Mouse (Mus musculus): ENCODE measurements around the gene 1700123O20Rik. TPM values are rescaled to one million over a fixed set of nuclear protein-coding genes. Genes with fewer than 3 reads are reported as not detected.

1700123O20Rik gene
- polyA plus RNA-seq, 1 experiment from 2014 or later, result 90.2 TPM

GRCm38 (mm10) chr14:54728823-54729653 lies 43.0 kb downstream of the 1700123O20Rik start:
- peak; percentile 47; the same call in 1 of the 2 replicates for ATAC-seq
- Histone ChIP-seq H3K27ac (ENCODE audit: low read length) (peak overlapping the region; percentile 49), H3K4me1 (ENCODE audit: control insufficient read depth, insufficient read depth, low read length) (peaks cover 9% of the 10 kb centered on the region), H3K9ac (ENCODE audit: low read depth, low read length) (peak overlapping the region; percentile 32), H3K4me3 (ENCODE audit: low read length) (no peak overlapping the region), H3K36me3 (ENCODE audit: control insufficient read depth, insufficient read depth, low read length) (0 out of 2 replicates have a peak, but pooled peaks cover 3% of the 10 kb centered on the region), H3K4me2 (ENCODE audit: low read depth, low read length) (no peak overlapping the region), H3K9me3 (ENCODE audit: control insufficient read depth, low read length) (no peaks in the 10 kb centered on the region), H3K27me3 (replicated peaks; ENCODE audit: control insufficient read depth, insufficient read depth, low read length) (no peaks in the 10 kb centered on the region)
- 73% methylated on average over 13 of the region's 13 CpGs for WGBS

DNA sequence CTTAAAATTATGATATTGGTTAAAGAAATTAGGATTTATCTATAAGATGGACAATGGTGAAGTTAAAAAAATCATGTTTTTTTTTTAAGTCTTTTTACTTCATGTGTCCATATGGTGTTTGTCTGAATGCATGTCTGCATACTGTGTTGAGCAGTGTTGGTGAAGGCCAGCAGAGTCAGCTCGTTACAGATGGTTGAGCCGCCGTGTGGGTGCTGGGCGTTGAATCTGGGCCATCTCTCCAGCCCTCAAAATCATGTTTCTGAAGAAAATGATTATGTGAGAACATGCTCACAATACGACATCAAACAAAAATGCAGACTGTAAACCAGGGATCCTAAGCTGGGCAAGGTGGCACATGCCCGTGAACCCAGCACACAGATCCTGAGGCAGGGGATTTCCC lies 44.3 kb downstream of the 1700123O20Rik start:
- H3K9me3 ChIP-seq (ENCODE audit: control insufficient read depth, low read length), result no peaks in the 10 kb centered on the region
- H3K27ac ChIP-seq (ENCODE audit: low read length), result no peak overlapping the region
- no peak overlapping the region for H3K4me2 ChIP-seq (ENCODE audit: low read depth, low read length)
- no peak overlapping the region for H3K4me3 ChIP-seq (ENCODE audit: low read length)
- 87% methylated on average over 6 of the region's 6 CpGs for WGBS
- H3K27me3 ChIP-seq (replicated peaks; ENCODE audit: control insufficient read depth, insufficient read depth, low read length), result no peaks in the 10 kb centered on the region
- ATAC-seq, result no peak
- H3K36me3 ChIP-seq (ENCODE audit: control insufficient read depth, insufficient read depth, low read length), result no peaks in the 10 kb centered on the region
- no peak overlapping the region for H3K9ac ChIP-seq (ENCODE audit: low read depth, low read length)
- peaks cover 8% of the 10 kb centered on the region; the same call in 1 of the 2 replicates for H3K4me1 ChIP-seq (ENCODE audit: control insufficient read depth, insufficient read depth, low read length)

- no peak overlapping the region for H3K27ac ChIP-seq (ENCODE audit: low read length)
- no peaks in the 10 kb centered on the region for H3K36me3 ChIP-seq (ENCODE audit: control insufficient read depth, insufficient read depth, low read length)
- H3K27me3 ChIP-seq (replicated peaks; ENCODE audit: control insufficient read depth, insufficient read depth, low read length), result no peaks in the 10 kb centered on the region
- no peak overlapping the region for H3K9ac ChIP-seq (ENCODE audit: low read depth, low read length)
- no peaks in the 10 kb centered on the region for H3K9me3 ChIP-seq (ENCODE audit: control insufficient read depth, low read length)
- H3K4me2 ChIP-seq (ENCODE audit: low read depth, low read length), result no peak overlapping the region
- no peak for ATAC-seq
- no peak overlapping the region for H3K4me3 ChIP-seq (ENCODE audit: low read length)
- H3K4me1 ChIP-seq (ENCODE audit: control insufficient read depth, insufficient read depth, low read length), result peaks cover 8% of the 10 kb centered on the region; the same call in 1 of the 2 replicates
- 81% methylated on average over 8 of the region's 8 CpGs for WGBS
These were observed 46.2 kb downstream of the 1700123O20Rik start for GRCm38 (mm10) chr14:54732206-54732605.

GRCm38 (mm10) chr14:54734004-54734403 lies 48.0 kb downstream of the 1700123O20Rik start:
- H3K9me3 ChIP-seq (ENCODE audit: control insufficient read depth, low read length), result no peaks in the 10 kb centered on the region
- ATAC-seq, result no peak
- no peaks in the 10 kb centered on the region for H3K27me3 ChIP-seq (replicated peaks; ENCODE audit: control insufficient read depth, insufficient read depth, low read length)
- no peak overlapping the region for H3K9ac ChIP-seq (ENCODE audit: low read depth, low read length)
- no peak overlapping the region for H3K27ac ChIP-seq (ENCODE audit: low read length)
- 69% methylated on average over 4 of the region's 4 CpGs for WGBS
- no peak overlapping the region for H3K4me2 ChIP-seq (ENCODE audit: low read depth, low read length)
- no peaks in the 10 kb centered on the region for H3K36me3 ChIP-seq (ENCODE audit: control insufficient read depth, insufficient read depth, low read length)
- H3K4me1 ChIP-seq (ENCODE audit: control insufficient read depth, insufficient read depth, low read length), result peaks cover 3% of the 10 kb centered on the region; the same call in 1 of the 2 replicates
- no peak overlapping the region for H3K4me3 ChIP-seq (ENCODE audit: low read length)

GRCm38 (mm10) chr14:54735221-54735620 lies 49.2 kb downstream of the 1700123O20Rik start:
- no peaks in the 10 kb centered on the region for H3K27me3 ChIP-seq (replicated peaks; ENCODE audit: control insufficient read depth, insufficient read depth, low read length)

DNA sequence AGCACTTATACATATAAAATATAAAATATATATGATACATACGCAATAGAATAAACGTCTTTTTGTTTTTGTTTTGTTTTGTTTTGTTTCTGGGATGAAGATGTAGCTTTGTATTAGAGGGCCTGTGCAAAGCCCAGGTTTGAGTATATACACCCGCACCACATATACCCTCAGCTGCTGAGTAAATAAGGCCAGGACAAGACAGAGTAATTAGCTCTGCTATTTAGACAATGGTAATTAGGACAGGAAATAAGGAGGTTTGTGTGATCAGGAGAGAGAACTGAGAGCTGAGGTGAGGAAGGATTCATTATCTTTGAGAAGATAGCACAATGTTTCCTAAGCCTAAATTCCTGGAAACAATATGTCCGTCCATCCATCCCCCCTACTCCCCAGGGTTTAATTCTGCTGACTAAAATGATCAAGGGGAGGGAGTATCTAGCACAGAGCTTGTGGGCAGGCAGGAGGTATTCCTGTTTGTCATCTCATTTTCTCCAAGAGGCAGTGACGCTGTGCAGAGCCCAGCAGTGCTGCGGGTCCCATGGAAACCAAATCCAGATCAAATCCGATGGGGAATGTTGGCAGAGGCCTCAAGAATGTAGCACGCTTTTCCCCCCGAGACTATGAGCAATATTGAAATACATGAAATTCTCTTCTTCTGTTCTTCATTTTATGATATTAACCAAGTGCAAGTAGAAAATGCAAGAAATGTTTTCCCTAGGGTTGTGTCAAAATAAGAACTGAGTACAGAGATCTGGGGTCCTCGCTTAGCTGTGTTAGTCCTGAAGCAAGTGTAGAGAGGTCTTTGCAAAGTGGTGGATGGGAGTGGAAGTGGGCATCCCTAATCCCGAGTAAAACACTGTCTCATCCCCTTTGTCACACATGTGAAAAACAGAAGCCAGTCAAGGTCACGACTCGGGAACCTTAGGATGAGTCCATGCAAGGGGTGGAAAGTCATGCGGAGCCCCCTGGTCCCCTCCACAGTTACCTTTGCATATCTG lies 50.8 kb downstream of the 1700123O20Rik start:
- 61% methylated on average over 14 of the region's 14 CpGs for WGBS
- no peaks in the 10 kb centered on the region for H3K36me3 ChIP-seq (ENCODE audit: control insufficient read depth, insufficient read depth, low read length)
- peaks cover 2% of the 10 kb centered on the region for H3K4me1 ChIP-seq (ENCODE audit: control insufficient read depth, insufficient read depth, low read length)
- no peaks in the 10 kb centered on the region for H3K27me3 ChIP-seq (replicated peaks; ENCODE audit: control insufficient read depth, insufficient read depth, low read length)
- no peak overlapping the region for H3K4me2 ChIP-seq (ENCODE audit: low read depth, low read length)
- H3K9me3 ChIP-seq (ENCODE audit: control insufficient read depth, low read length), result no peaks in the 10 kb centered on the region
- H3K27ac ChIP-seq (ENCODE audit: low read length), result no peak overlapping the region
- peak; percentile 69 for ATAC-seq
- H3K4me3 ChIP-seq (ENCODE audit: low read length), result no peak overlapping the region
- H3K9ac ChIP-seq (ENCODE audit: low read depth, low read length), result no peak overlapping the region

More at GRCm38 (mm10) chr14:54735221-54735620, 49.2 kb downstream of the 1700123O20Rik start:
- peak; percentile 43 for ATAC-seq
- Histone ChIP-seq H3K9me3 (ENCODE audit: control insufficient read depth, low read length) (no peaks in the 10 kb centered on the region), H3K4me2 (ENCODE audit: low read depth, low read length) (no peak overlapping the region), H3K27ac (ENCODE audit: low read length) (no peak overlapping the region), H3K9ac (ENCODE audit: low read depth, low read length) (no peak overlapping the region), H3K4me3 (ENCODE audit: low read length) (no peak overlapping the region), H3K4me1 (ENCODE audit: control insufficient read depth, insufficient read depth, low read length) (peaks cover 2% of the 10 kb centered on the region; the same call in 1 of the 2 replicates), H3K36me3 (ENCODE audit: control insufficient read depth, insufficient read depth, low read length) (no peaks in the 10 kb centered on the region)
- WGBS, result 57% methylated on average over 4 of the region's 4 CpGs

- Histone ChIP-seq H3K4me3 (ENCODE audit: low read length) (no peak overlapping the region), H3K4me1 (ENCODE audit: control insufficient read depth, insufficient read depth, low read length) (peaks cover 5% of the 10 kb centered on the region), H3K9ac (ENCODE audit: low read depth, low read length) (no peak overlapping the region), H3K27me3 (replicated peaks; ENCODE audit: control insufficient read depth, insufficient read depth, low read length) (no peaks in the 10 kb centered on the region), H3K9me3 (ENCODE audit: control insufficient read depth, low read length) (no peaks in the 10 kb centered on the region), H3K27ac (ENCODE audit: low read length) (no peak overlapping the region), H3K4me2 (ENCODE audit: low read depth, low read length) (no peak overlapping the region), H3K36me3 (ENCODE audit: control insufficient read depth, insufficient read depth, low read length) (no peaks in the 10 kb centered on the region)
- WGBS, result 83% methylated on average over 10 of the region's 10 CpGs
- no peak for ATAC-seq
These were observed 51.6 kb downstream of the 1700123O20Rik start for GRCm38 (mm10) chr14:54737634-54738033.

Data from intestine, embryonic 16.5 days (tissue).